Mouse (Mus musculus): ENCODE measurements around the gene Syt2. TPM values are rescaled to one million over a fixed set of nuclear protein-coding genes. Genes with fewer than 3 reads are reported as not detected.

Syt2 gene
- polyA plus RNA-seq, 1 experiment from 2014 or later, result 0.58 TPM

- no peaks in the 10 kb centered on the region for H3K4me1 ChIP-seq (replicated peaks; ENCODE audit: insufficient read depth, low read length)
- no peak overlapping the region for H3K27ac ChIP-seq
- H3K27me3 ChIP-seq (ENCODE audit: insufficient read depth, low read length), result no peaks in the 10 kb centered on the region
- ATAC-seq (replicated peaks; ENCODE audit: low FRiP score, low read depth), result no peak
- H3K4me3 ChIP-seq (replicated peaks; ENCODE audit: low read depth, low read length), result no peak overlapping the region
- H3K9ac ChIP-seq (ENCODE audit: low read depth, low read length), result no peak overlapping the region
- no peak overlapping the region for H3K4me2 ChIP-seq (ENCODE audit: low read length)
- H3K36me3 ChIP-seq (ENCODE audit: insufficient read depth, low read length), result no peaks in the 10 kb centered on the region
- WGBS, result 77% methylated on average over 5 of the region's 5 CpGs
- TF ChIP-seq CTCF (IDR thresholded peaks at IDR 0.05; ENCODE audit: low read depth), result no peak
- no peak for DNase-seq (ENCODE audit: low spot score)
- no peaks in the 10 kb centered on the region for H3K9me3 ChIP-seq (replicated peaks; ENCODE audit: low read length)
Observed at GRCm38 (mm10) chr1:134733659-134734058, 87.2 kb downstream of the Syt2 start.

GRCm38 (mm10) chr1:134737463-134737862, 91.0 kb downstream of the Syt2 start:
- H3K4me3 ChIP-seq (replicated peaks; ENCODE audit: low read depth, low read length), result no peak overlapping the region
- H3K4me1 ChIP-seq (replicated peaks; ENCODE audit: insufficient read depth, low read length), result no peaks in the 10 kb centered on the region
- no peaks in the 10 kb centered on the region for H3K9me3 ChIP-seq (replicated peaks; ENCODE audit: low read length)
- no peak overlapping the region for H3K4me2 ChIP-seq (ENCODE audit: low read length)
- 46% methylated on average over 9 of the region's 9 CpGs for WGBS
- TF ChIP-seq CTCF (IDR thresholded peaks at IDR 0.05; ENCODE audit: low read depth), result no peak
- no peak overlapping the region for H3K9ac ChIP-seq (ENCODE audit: low read depth, low read length)
- ATAC-seq (replicated peaks; ENCODE audit: low FRiP score, low read depth) (0 out of 2 replicates have a peak, but pooled peaks have one; percentile 17), DNase-seq (ENCODE audit: low spot score) (no peak)
- no peaks in the 10 kb centered on the region for H3K36me3 ChIP-seq (ENCODE audit: insufficient read depth, low read length)
- no peaks in the 10 kb centered on the region for H3K27me3 ChIP-seq (ENCODE audit: insufficient read depth, low read length)
- no peak overlapping the region for H3K27ac ChIP-seq

GRCm38 (mm10) chr1:134741433-134741832, 95.0 kb downstream of the Syt2 start:
- 80% methylated on average over 6 of the region's 6 CpGs for WGBS
- no peaks in the 10 kb centered on the region for H3K9me3 ChIP-seq (replicated peaks; ENCODE audit: low read length)
- DNase-seq (ENCODE audit: low spot score) (no peak), ATAC-seq (replicated peaks; ENCODE audit: low FRiP score, low read depth) (no peak)
- no peaks in the 10 kb centered on the region for H3K36me3 ChIP-seq (ENCODE audit: insufficient read depth, low read length)
- no peak overlapping the region for H3K4me3 ChIP-seq (replicated peaks; ENCODE audit: low read depth, low read length)
- H3K4me1 ChIP-seq (replicated peaks; ENCODE audit: insufficient read depth, low read length), result no peaks in the 10 kb centered on the region
- no peaks in the 10 kb centered on the region for H3K27me3 ChIP-seq (ENCODE audit: insufficient read depth, low read length)
- H3K9ac ChIP-seq (ENCODE audit: low read depth, low read length), result no peak overlapping the region
- H3K4me2 ChIP-seq (ENCODE audit: low read length), result no peak overlapping the region
- TF ChIP-seq CTCF (IDR thresholded peaks at IDR 0.05; ENCODE audit: low read depth), result peak; percentile 57
- H3K27ac ChIP-seq, result no peak overlapping the region

DNA sequence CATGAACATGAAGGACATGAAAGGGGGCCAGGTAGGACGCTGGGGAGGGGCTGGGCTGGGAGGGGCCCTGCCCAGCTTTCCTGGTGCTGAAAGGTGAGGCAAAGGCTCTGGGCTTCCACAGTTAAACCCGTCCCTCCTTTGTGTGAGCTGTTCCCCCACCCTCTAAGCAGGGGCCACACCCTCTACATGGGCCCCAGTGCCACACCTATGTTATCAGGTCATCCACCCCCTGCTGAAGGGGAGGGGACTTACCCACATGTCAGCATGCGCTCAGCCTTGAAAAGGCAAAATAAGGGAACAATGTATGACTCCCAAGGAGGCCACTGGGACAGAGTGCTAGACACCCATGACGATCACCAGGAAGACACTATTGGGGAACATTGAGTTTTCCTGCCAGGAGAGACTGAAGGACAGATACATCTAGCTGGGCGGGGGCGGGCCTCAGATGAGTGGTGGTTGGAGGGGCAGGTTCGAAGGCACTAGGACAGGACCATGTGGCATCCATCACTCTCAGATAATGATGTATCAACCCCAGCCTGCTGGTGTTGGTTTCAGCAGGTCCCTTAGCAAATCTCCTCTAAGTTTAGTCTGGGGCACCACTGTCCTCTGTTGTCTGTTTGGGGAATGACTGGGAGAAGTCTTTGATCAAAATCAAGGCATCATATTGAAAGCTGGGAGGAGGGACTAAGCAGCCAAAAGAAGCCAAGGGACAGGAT, 95.6 kb downstream of the Syt2 start:
- peak; percentile 43; the same call in 1 of the 2 replicates for TF ChIP-seq CTCF (IDR thresholded peaks at IDR 0.05; ENCODE audit: low read depth)
- Histone ChIP-seq H3K27ac (no peak overlapping the region), H3K4me3 (replicated peaks; ENCODE audit: low read depth, low read length) (no peak overlapping the region)

DNA sequence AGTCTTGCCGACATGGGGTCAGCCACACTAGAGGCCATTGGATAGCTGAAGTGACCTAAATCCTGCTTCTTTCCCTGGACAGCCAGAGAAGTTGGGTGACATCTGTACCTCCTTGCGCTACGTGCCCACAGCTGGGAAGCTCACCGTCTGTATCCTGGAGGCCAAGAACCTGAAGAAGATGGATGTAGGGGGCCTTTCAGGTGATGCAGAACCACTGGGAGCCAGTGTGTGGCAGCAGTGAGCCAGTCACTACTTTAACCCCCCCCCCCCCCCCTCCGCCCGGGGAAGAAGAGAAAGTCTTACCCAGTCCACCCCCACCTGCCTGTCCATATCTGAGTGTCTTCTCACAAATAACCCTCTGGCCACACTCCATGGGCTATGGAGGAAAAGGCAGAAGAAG, 99.2 kb downstream of the Syt2 start:
- WGBS, result 52% methylated on average over 5 of the region's 6 CpGs
- ATAC-seq (replicated peaks; ENCODE audit: low FRiP score, low read depth) (no peak), DNase-seq (ENCODE audit: low spot score) (peak; percentile 55)
- no peak overlapping the region for H3K9ac ChIP-seq (ENCODE audit: low read depth, low read length)
- H3K9me3 ChIP-seq (replicated peaks; ENCODE audit: low read length), result no peaks in the 10 kb centered on the region
- no peak overlapping the region for H3K4me3 ChIP-seq (replicated peaks; ENCODE audit: low read depth, low read length)
- H3K27me3 ChIP-seq (ENCODE audit: insufficient read depth, low read length), result no peaks in the 10 kb centered on the region
- no peaks in the 10 kb centered on the region for H3K36me3 ChIP-seq (ENCODE audit: insufficient read depth, low read length)
- no peak overlapping the region for H3K4me2 ChIP-seq (ENCODE audit: low read length)
- H3K4me1 ChIP-seq (replicated peaks; ENCODE audit: insufficient read depth, low read length), result no peaks in the 10 kb centered on the region
- H3K27ac ChIP-seq, result no peak overlapping the region
- TF ChIP-seq CTCF (IDR thresholded peaks at IDR 0.05; ENCODE audit: low read depth), result peak; percentile 65

More for the DNA sequence above, 95.6 kb downstream of the Syt2 start:
- H3K9ac ChIP-seq (ENCODE audit: low read depth, low read length), result no peak overlapping the region
- no peaks in the 10 kb centered on the region for H3K36me3 ChIP-seq (ENCODE audit: insufficient read depth, low read length)
- no peak for DNase-seq (ENCODE audit: low spot score)
- H3K4me1 ChIP-seq (replicated peaks; ENCODE audit: insufficient read depth, low read length), result no peaks in the 10 kb centered on the region
- no peaks in the 10 kb centered on the region for H3K27me3 ChIP-seq (ENCODE audit: insufficient read depth, low read length)
- peak; percentile 16; the same call in 1 of the 2 replicates for ATAC-seq (replicated peaks; ENCODE audit: low FRiP score, low read depth)
- no peaks in the 10 kb centered on the region for H3K9me3 ChIP-seq (replicated peaks; ENCODE audit: low read length)
- 74% methylated on average over 7 of the region's 7 CpGs for WGBS
- H3K4me2 ChIP-seq (ENCODE audit: low read length), result no peak overlapping the region

- H3K4me2 ChIP-seq (ENCODE audit: low read length), result no peak overlapping the region
- no peaks in the 10 kb centered on the region for H3K9me3 ChIP-seq (replicated peaks; ENCODE audit: low read length)
- WGBS, result 32% methylated on average over 23 of the region's 23 CpGs
- DNase-seq (ENCODE audit: low spot score), result no peak
- no peaks in the 10 kb centered on the region for H3K4me1 ChIP-seq (replicated peaks; ENCODE audit: insufficient read depth, low read length)
- H3K27ac ChIP-seq, result no peak overlapping the region
- H3K4me3 ChIP-seq (replicated peaks; ENCODE audit: low read depth, low read length), result no peak overlapping the region
- H3K27me3 ChIP-seq (ENCODE audit: insufficient read depth, low read length), result no peaks in the 10 kb centered on the region
- TF ChIP-seq CTCF (IDR thresholded peaks at IDR 0.05; ENCODE audit: low read depth), result no peak
- ATAC-seq (replicated peaks; ENCODE audit: low FRiP score, low read depth), result no peak
- no peak overlapping the region for H3K9ac ChIP-seq (ENCODE audit: low read depth, low read length)
- no peaks in the 10 kb centered on the region for H3K36me3 ChIP-seq (ENCODE audit: insufficient read depth, low read length)
Observed at GRCm38 (mm10) chr1:134747236-134748174, 101.0 kb downstream of the Syt2 start.
